Mouse (Mus musculus) urinary bladder, postnatal 25 days (tissue): ENCODE measurements around the gene Vdr.

Experiments
- DNase-seq: peaks from one replicate; pipeline ENCODE4 v3.0.0; 2022; ENCODE audit warnings: low spot score

Vdr gene

GRCm38 (mm10) chr15:97809942-97810341 lies 100.5 kb downstream of the Vdr start:
- no peak for DNase-seq

DNA sequence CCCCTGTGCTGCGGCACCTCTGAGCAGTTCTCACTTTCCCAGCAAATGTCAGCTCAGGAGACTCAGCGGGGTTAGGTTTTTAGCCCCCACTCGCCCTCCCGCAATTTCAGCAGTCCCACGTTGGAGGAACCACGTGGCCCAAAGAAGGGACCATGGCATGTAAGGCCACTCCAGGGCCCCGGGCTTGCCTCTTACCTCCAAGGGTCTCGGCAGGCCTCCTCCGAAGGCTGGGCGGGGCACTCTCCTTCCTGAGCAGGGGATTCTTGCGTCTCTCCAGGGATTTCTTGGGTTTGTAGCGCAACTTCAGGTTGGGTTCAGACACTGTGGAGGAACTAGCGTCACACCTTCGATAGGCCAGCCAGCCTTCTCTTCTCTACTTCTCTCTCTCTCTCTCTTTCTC lies 101.2 kb downstream of the Vdr start:
- no peak for DNase-seq

DNA sequence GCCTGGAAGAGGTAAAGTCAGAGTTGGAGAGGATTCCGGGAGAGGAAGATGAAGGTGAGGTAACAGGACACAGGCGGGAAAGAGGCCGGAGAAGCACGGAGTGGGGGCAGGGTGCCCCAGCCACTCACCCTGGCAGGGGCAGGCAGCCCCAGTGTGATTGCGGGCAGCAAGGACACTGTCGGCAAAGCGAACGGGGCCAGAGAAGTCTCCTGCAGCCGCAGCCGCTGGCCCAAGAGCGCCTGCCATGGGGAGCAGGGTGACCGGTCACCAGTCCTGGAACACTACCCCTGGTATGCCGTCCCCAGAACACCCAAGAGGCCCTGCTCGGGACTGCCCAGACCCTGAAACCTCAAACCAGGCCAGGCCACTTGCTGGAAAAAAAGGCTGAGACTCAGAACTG lies 101.9 kb downstream of the Vdr start:
- no peak for DNase-seq

DNA sequence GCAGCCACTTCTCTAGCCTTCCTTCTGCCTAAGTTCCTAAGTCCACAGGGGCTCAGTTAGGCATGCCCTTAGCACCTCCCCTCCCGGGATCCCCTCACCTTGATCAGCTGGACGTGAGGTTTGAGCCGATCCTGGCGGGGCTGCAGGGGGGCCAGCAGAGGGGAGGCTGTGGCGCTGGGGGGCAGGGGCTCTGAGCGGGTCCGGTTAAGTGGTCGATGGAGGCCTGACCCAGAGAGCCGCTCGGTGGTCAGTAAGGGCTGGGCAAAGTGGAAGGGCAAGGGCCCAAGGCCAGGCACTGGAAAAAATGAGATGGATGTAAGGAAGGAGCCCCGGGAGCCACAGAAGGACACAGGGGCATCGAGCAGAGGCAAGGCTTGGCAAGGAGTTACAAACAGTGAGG lies 102.6 kb downstream of the Vdr start:
- no peak for DNase-seq
